Mouse (Mus musculus): ENCODE results near the gene Cdkal1. TPM values are rescaled to one million over a fixed set of nuclear protein-coding genes. Genes with fewer than 3 reads are reported as not detected.

The Cdkal1 gene
- total RNA-seq, 1 experiment from 2014 or later, result 28.4 TPM

- no peak for DNase-seq
Observed at GRCm38 (mm10) chr13:29349386-29349961, 506.0 kb downstream of the Cdkal1 start.

GRCm38 (mm10) chr13:29348331-29348730 is 507.1 kb downstream of the Cdkal1 start:
- peak; percentile 60 for DNase-seq

- DNase-seq, result no peak
Observed at GRCm38 (mm10) chr13:29332640-29333412, 522.6 kb downstream of the Cdkal1 start.

- no peak for DNase-seq
Observed at GRCm38 (mm10) chr13:29325946-29326345, 529.5 kb downstream of the Cdkal1 start.

- DNase-seq, result no peak
Observed at GRCm38 (mm10) chr13:29320421-29320820, 535.1 kb downstream of the Cdkal1 start.

- no peak for DNase-seq
Observed at GRCm38 (mm10) chr13:29317703-29318102, 537.8 kb downstream of the Cdkal1 start.

GRCm38 (mm10) chr13:29316271-29316670 is 539.2 kb downstream of the Cdkal1 start:
- no peak for DNase-seq

GRCm38 (mm10) chr13:29312026-29312425 is 543.4 kb downstream of the Cdkal1 start:
- no peak for DNase-seq

GRCm38 (mm10) chr13:29307420-29307819 is 548.1 kb downstream of the Cdkal1 start:
- no peak for DNase-seq

GRCm38 (mm10) chr13:29292608-29293240 is 562.8 kb downstream of the Cdkal1 start:
- peak; percentile 8 for DNase-seq

GRCm38 (mm10) chr13:29290569-29290968 is 564.9 kb downstream of the Cdkal1 start:
- DNase-seq, result no peak

GRCm38 (mm10) chr13:29285058-29285457 is 570.4 kb downstream of the Cdkal1 start:
- DNase-seq, result no peak

GRCm38 (mm10) chr13:29281556-29281955 is 573.9 kb downstream of the Cdkal1 start:
- DNase-seq, result no peak

- no peak for DNase-seq
Observed at GRCm38 (mm10) chr13:29278156-29278555, 577.3 kb downstream of the Cdkal1 start.

- DNase-seq, result no peak
Observed at GRCm38 (mm10) chr13:29274296-29274695, 581.2 kb downstream of the Cdkal1 start.

GRCm38 (mm10) chr13:29273693-29274221 is 581.7 kb downstream of the Cdkal1 start:
- DNase-seq, result no peak

- DNase-seq, result no peak
Observed at GRCm38 (mm10) chr13:29271451-29271850, 584.0 kb downstream of the Cdkal1 start.

- DNase-seq, result no peak
Observed at GRCm38 (mm10) chr13:29264015-29264711, 591.3 kb downstream of the Cdkal1 start.

- no peak for DNase-seq
Observed at GRCm38 (mm10) chr13:29262164-29262563, 593.3 kb downstream of the Cdkal1 start.

- DNase-seq, result peak; percentile 11
Observed at GRCm38 (mm10) chr13:29248535-29248934, 606.9 kb downstream of the Cdkal1 start.

- no peak for DNase-seq
Observed at GRCm38 (mm10) chr13:29247800-29248199, 607.7 kb downstream of the Cdkal1 start.

GRCm38 (mm10) chr13:29235065-29235464 is 620.4 kb downstream of the Cdkal1 start:
- no peak for DNase-seq
